Mouse (Mus musculus) megakaryocyte-erythroid progenitor cell, adult 5-6 weeks (primary cell): ENCODE data around the gene Cxcl1. TPM values are rescaled to one million over a fixed set of nuclear protein-coding genes. Genes with fewer than 3 reads are reported as not detected.
A peak's percentile ranks its signal among the peaks of the same experiment; 100 is the strongest.

Experiments
- ATAC-seq: replicated peaks from 2 replicates; pipeline ENCODE4 v1.8.0; 2016; ENCODE audit warnings: mild to moderate bottlenecking, inconsistent platforms; ENCODE audit not compliant: severe bottlenecking, poor library complexity, low FRiP score, low TSS enrichment
- total RNA-seq, 2 experiments: library from RNA; stranded (forward) in 1 of 2; stranded (reverse) in 1 of 2; fragments of 200-1000, 215-1000 nt in 1 of 2; fragments of >200 nt in 1 of 2; fragmentation: Nextera tagmentation in 1 of 2; gene quantifications; 2 replicates each; pipeline ENCODE4 v1.2.3; 2014 to 2017

The Cxcl1 gene
- total RNA-seq, 2 experiments from 2014 or later, result 1.5 TPM; not detected in 1

- ATAC-seq, result no peak
Measured at GRCm38 (mm10) chr5:90882146-90882545, 8.9 kb upstream of the Cxcl1 start.

GRCm38 (mm10) chr5:90884628-90885242, 6.3 kb upstream of the Cxcl1 start:
- ATAC-seq, result peak; percentile 86

GRCm38 (mm10) chr5:90888661-90889060, 2.4 kb upstream of the Cxcl1 start:
- ATAC-seq, result no peak

GRCm38 (mm10) chr5:90891464-90891813, 398 bp downstream of the Cxcl1 start:
- no peak for ATAC-seq

GRCm38 (mm10) chr5:90894231-90894630, 3.2 kb downstream of the Cxcl1 start:
- ATAC-seq, result no peak

- no peak for ATAC-seq
Measured at GRCm38 (mm10) chr5:90897429-90897828, 6.4 kb downstream of the Cxcl1 start.

- ATAC-seq, result no peak
Measured at GRCm38 (mm10) chr5:90899308-90899707, 8.3 kb downstream of the Cxcl1 start.

DNA sequence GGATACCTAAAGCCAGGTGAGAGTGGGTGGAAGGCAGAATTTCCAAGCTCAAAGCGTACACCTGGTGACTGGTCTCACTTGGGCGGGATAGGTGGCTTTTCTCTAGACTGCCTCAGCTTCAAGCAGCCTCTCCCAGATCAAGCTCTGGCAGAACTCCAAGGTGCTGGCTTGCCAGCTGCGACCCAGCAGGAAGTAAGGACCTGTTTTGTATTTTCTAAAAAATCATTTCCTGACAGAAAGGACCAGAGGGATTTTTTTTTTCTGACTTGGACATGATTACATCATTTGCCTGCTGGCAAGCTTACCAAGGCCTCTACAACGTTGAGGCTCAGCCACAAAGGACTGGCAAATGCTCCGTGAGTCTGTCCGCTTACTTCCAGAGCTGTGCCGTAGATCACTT, 9.1 kb downstream of the Cxcl1 start:
- ATAC-seq, result no peak

- 0 out of 2 replicates have a peak, but pooled peaks have one; percentile 7 for ATAC-seq
Measured at GRCm38 (mm10) chr5:90900688-90901087, 9.6 kb downstream of the Cxcl1 start.

DNA sequence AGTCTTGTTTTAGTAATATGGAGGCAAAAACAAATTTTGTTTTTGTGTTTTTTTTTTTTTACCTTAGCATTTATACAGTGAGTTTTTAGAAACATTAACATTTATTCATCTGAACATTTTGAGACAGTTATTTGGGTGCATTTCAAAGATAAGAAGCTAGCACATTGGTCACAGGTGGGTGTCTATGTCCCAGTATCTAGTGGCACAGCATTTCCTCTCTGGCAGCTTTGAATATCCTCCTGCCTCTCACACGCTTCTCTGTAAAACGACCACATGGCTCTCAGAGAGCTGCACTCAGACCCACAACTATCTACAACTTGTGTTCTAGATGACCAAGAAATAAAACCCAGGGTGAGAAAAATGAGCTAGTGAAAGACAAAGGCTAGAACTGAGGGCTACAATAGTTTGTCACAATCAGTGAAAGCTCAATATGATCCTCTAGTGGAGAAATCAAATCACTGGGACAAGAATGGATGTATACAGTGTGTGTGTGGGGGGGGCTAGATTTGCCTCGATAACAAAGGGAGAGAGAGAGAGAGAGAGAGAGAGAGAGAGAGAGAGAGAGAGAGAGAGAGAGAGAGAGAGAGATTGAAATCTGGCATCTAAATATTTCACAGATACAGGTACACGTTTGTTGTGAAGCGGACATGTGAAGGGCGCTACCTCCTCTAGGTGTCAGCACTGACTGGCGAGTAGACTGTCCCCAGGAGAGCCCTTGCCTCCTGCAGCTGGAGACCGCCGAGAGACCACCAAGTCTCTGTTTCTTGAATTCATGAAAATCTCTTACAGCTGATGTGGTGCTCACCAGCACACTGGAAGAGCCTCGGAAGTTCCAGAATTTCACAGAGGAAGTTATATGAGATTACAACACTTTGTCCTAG, 11.6 kb downstream of the Cxcl1 start:
- ATAC-seq, result peak; percentile 74

DNA sequence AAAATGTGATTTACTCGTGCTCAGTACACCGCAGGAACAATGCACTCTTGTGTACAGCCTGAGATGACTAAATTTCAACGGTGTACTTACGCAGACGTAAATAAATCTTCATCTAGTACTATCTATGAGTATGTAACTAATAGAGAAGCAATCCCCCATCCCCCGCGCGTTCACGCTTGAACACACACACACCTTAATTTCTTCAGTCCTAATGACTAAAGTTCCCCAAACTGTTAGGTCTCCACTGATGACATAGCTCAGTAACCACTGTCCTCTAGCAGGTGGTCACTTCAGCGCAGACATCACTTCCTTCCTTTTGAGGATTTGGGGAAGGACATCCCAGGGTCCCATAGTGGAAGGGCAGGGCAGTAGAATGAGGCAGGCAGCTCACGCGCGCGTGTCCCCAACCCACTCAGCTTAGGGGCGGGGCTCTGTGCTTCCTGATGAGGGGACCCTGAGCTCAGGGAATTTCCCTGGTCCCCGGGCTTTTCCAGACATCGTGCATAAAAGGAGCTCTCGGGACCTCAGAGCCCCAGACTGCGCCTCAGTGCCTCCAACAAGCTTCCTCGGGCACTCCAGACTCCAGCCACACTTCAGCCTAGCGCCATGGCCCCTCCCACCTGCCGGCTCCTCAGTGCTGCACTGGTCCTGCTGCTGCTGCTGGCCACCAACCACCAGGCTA, 12.4 kb downstream of the Cxcl1 start, which contains the start of gene Cxcl2:
Gene Cxcl2, plus strand, starts transcription at position 533 of the 682 bp plus-strand sequence.
- peak; percentile 62 for ATAC-seq

DNA sequence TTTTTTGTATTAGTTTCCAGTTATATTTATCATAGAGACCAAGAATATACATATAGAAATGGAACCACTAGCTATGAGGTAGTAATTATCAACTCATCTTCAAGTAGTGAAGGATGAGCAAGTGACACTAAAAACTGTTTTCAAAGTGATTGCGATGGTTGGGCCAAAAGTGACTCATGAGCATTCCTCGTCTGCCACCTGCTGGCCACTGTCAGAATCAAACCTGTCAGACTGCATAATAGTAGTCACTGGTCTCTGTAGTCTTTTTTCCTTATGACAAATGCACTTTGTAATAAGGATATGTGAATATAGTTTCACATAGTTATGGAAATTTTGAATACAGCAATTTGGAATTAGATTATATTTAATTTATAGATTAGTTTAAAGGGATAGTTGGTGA, 17.9 kb downstream of the Cxcl1 start:
- peak; percentile 93 for ATAC-seq

DNA sequence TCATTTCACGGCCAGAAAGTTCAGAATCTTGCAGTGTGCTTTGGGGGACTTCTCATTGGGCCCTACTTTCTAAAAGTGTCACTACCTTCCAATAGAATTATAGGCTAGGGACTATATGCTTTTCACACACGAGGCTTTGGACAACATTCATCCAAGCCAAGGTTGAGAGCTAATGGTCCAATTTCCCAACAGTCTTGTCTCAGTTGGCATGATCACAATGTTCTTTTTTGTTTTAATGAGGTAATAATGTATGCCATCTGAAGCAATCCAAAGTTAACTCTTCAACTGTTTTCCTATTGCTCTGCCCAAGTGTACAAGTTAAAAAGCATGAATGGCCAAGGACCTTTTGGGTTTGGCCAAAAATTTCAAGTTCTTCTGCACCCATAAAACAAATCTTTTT, 28.5 kb downstream of the Cxcl1 start:
- no peak for ATAC-seq

DNA sequence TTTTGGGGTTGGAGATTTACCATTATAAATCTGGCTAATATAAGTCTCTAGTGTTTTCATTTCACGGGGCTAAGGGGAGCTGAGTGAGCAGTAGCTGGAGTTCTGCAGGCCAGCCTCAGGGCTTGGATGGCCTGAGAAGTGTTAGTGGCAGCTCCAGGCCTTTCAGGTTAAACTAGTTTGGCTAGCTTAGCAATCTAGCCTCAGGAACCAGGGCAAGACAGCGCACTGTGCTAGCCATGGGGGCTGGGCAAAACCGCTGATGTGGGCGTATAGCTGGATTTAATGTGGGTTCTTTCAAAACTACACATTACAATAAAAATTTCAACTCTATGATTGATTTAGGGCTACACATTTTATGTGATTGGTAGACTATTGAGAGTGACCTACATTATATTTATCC, 31.9 kb downstream of the Cxcl1 start:
- ATAC-seq, result no peak

DNA sequence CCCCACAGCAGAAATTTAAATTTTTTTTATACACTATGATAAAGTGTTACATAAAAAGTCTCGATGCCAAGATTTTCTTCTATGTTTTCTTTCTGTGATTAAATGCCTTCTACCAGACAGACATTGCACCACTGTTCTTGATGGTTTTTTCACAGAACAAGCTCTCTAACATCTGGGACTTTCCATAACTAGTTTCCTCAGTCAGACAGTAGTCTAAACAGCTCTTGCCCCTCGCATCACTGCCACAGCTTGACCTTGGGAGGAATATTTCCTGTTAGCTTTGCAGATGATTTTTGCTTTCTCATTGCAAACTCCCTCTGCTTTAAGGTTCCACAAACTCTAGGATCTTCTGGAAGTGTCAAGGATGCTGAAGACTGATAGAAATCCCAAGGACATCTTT, 39.5 kb downstream of the Cxcl1 start:
- 0 out of 2 replicates have a peak, but pooled peaks have one; percentile 23 for ATAC-seq

GRCm38 (mm10) chr5:90930971-90931851, 40.2 kb downstream of the Cxcl1 start, which contains the start of gene Mthfd2l:
TSS of gene Mthfd2l (plus strand) at chr5:90931117.
- ATAC-seq, result peak; percentile 98

DNA sequence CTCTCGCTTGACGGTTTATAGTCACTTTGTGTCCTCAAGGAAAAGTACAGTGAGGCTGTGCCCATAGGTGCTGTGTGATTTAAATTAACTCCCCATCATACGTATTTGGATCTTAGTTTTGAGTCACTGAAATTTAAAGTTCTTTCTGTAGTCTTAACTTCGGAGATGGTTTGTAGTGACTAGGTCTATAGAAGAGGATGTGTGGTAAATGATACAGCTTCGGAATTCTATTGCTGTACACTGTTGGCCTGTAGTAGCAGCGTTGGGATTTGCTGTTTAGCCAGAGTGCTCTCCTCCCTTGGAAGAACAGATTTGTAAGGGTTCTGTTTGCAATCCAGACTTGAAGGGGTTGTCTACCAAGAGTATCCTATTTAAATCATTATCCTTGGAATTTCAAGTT, 40.9 kb downstream of the Cxcl1 start:
- ATAC-seq, result peak; percentile 25; the same call in 1 of the 2 replicates

GRCm38 (mm10) chr5:90936706-90937105, 45.7 kb downstream of the Cxcl1 start:
- ATAC-seq, result no peak
